Mouse (Mus musculus): ENCODE measurements around the gene Ocm. TPM values are rescaled to one million over a fixed set of nuclear protein-coding genes. Genes with fewer than 3 reads are reported as not detected.

Ocm gene
- not detected in 2 replicates for polyA plus RNA-seq (2015; fragmentation: Nextera tagmentation; extraction: Ambion mirVana)

- Histone ChIP-seq H3K4me1 (replicated peaks) (no peaks in the 10 kb centered on the region), H3K27ac (replicated peaks) (no peak within 1 kb of the TSS), H3K4me2 (no peak within 1 kb of the TSS), H3K9ac (no peak within 1 kb of the TSS), H3K27me3 (no peaks in the 10 kb centered on the region), H3K4me3 (replicated peaks) (no peak within 1 kb of the TSS), H3K9me3 (replicated peaks) (no peaks in the 10 kb centered on the region), H3K36me3 (replicated peaks) (no peaks in the 10 kb centered on the region)
- ATAC-seq (ENCODE audit: insufficient read depth), result no peak
- WGBS (ENCODE audit: insufficient replicate concordance), result 38% methylated on average over 11 of the region's 11 CpGs
These were observed at the start of gene Ocm for GRCm38 (mm10) chr5:144026620-144027263. TSS of gene Ocm (minus strand) at chr5:144026670.

DNA sequence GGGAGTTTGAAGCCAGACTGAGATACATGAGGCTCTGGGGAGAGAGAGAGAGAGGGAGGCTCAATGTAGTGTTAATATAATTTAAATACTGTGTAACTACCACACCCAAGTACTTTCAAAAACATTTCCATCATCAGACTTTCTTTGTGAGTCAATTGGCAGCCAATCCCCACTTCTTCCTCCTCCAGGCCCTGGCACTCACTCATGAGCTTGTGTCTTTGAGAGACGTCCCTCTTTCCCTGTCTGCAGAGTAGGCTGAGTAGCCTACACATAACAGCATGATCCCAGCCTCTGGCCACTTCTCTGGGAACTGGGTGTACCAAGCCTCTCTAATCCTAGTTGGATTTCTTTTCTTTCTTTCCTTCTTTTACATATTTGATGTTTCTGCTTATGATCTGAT, 44.8 kb upstream of the Ocm start:
- Histone ChIP-seq H3K9ac (no peak overlapping the region), H3K36me3 (replicated peaks) (no peaks in the 10 kb centered on the region), H3K27ac (replicated peaks) (no peak overlapping the region), H3K27me3 (no peaks in the 10 kb centered on the region), H3K4me1 (replicated peaks) (no peaks in the 10 kb centered on the region), H3K4me2 (no peak overlapping the region), H3K9me3 (replicated peaks) (no peaks in the 10 kb centered on the region), H3K4me3 (replicated peaks) (no peak overlapping the region)
- no peak for ATAC-seq (ENCODE audit: insufficient read depth)
- 7% methylated on average over 1 of the region's 1 CpGs for WGBS (ENCODE audit: insufficient replicate concordance)

DNA sequence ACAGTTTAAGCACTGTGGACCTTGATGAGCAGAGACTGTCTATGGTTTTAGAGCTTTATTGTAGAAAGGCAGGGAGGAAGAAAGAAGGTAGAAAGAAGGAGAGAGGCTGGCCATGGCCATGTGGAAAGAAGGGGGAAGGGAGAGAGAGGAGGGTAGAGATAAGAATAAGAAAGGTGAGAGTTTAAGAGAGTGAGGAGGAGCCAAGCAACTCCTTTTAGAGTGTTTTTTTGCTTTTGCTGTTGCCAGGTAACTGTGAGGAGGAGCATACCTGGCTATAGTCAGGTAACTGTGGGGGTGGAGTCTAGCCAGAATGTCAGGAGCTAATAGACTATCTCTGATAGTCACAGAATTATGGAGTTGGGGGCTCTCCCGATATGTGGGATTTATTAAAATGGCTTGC, 43.6 kb upstream of the Ocm start:
- no peaks in the 10 kb centered on the region for H3K27me3 ChIP-seq

DNA sequence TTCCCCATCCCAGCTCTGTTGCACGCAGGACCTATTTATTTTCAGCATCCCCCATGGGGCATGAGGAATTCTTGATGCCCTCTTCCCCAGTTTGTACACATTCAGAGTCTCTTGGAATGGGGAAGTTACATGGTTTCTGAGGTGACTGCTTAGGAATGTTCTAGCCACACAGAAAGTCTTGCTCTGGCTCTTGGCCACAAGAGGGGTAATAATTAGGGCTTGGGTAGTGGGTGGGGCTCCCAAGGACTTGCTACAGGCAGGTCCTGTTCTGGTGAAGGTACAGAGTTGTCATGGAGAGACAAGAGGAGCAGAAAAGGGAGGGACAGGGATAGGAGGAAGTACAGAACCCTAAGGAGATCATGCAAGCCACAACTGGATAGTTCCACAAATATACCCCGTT, 39.6 kb upstream of the Ocm start:
- ATAC-seq (ENCODE audit: insufficient read depth), result no peak
- no peaks in the 10 kb centered on the region for H3K27me3 ChIP-seq
- H3K4me2 ChIP-seq, result no peak overlapping the region
- no peak overlapping the region for H3K4me3 ChIP-seq (replicated peaks)
- H3K36me3 ChIP-seq (replicated peaks), result no peaks in the 10 kb centered on the region
- WGBS (ENCODE audit: insufficient replicate concordance), result 56% methylated on average over 2 of the region's 2 CpGs
- H3K9me3 ChIP-seq (replicated peaks), result no peaks in the 10 kb centered on the region
- no peaks in the 10 kb centered on the region for H3K4me1 ChIP-seq (replicated peaks)
- H3K27ac ChIP-seq (replicated peaks), result no peak overlapping the region
- no peak overlapping the region for H3K9ac ChIP-seq

More for the DNA sequence above, 43.6 kb upstream of the Ocm start:
- H3K27ac ChIP-seq (replicated peaks), result no peak overlapping the region
- no peak overlapping the region for H3K4me2 ChIP-seq
- H3K9ac ChIP-seq, result no peak overlapping the region
- no peak for ATAC-seq (ENCODE audit: insufficient read depth)
- no peak overlapping the region for H3K4me3 ChIP-seq (replicated peaks)
- no peaks in the 10 kb centered on the region for H3K36me3 ChIP-seq (replicated peaks)
- WGBS (ENCODE audit: insufficient replicate concordance), result 63% methylated on average over 1 of the region's 1 CpGs
- no peaks in the 10 kb centered on the region for H3K4me1 ChIP-seq (replicated peaks)
- H3K9me3 ChIP-seq (replicated peaks), result no peaks in the 10 kb centered on the region

GRCm38 (mm10) chr5:144064093-144064492, 37.6 kb upstream of the Ocm start:
- Histone ChIP-seq H3K4me2 (no peak overlapping the region), H3K27me3 (no peaks in the 10 kb centered on the region), H3K9ac (no peak overlapping the region), H3K4me1 (replicated peaks) (no peaks in the 10 kb centered on the region), H3K4me3 (replicated peaks) (no peak overlapping the region), H3K36me3 (replicated peaks) (no peaks in the 10 kb centered on the region), H3K27ac (replicated peaks) (no peak overlapping the region), H3K9me3 (replicated peaks) (no peaks in the 10 kb centered on the region)
- 48% methylated on average over 5 of the region's 5 CpGs for WGBS (ENCODE audit: insufficient replicate concordance)
- no peak for ATAC-seq (ENCODE audit: insufficient read depth)

GRCm38 (mm10) chr5:144054340-144054739, 27.9 kb upstream of the Ocm start:
- WGBS (ENCODE audit: insufficient replicate concordance), result 64% methylated on average over 6 of the region's 6 CpGs
- Histone ChIP-seq H3K27me3 (no peaks in the 10 kb centered on the region), H3K36me3 (replicated peaks) (no peaks in the 10 kb centered on the region), H3K4me2 (no peak overlapping the region), H3K4me3 (replicated peaks) (no peak overlapping the region), H3K4me1 (replicated peaks) (no peaks in the 10 kb centered on the region), H3K9ac (no peak overlapping the region), H3K27ac (replicated peaks) (no peak overlapping the region), H3K9me3 (replicated peaks) (no peaks in the 10 kb centered on the region)
- no peak for ATAC-seq (ENCODE audit: insufficient read depth)

DNA sequence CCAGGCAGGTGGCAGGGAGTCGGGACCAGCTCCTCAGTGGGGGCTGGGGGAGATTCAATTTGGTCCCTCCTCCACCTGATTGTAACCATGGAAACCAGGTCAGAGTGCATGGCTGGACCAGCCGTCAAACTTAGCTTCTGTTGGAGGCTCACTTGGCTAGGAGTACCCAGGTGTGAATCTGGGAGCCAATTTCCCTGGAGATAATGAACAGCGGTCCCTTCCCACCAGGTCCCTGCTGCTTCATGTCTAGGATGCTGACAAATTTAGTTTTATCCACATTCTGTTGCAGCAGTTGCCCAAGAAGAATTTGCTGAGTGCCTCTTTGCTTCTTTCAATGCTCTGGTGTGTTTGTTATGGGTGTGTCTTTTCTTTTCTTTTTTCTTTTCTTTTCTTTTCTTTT, 27.0 kb upstream of the Ocm start:
- ATAC-seq (ENCODE audit: insufficient read depth), result no peak
- H3K27me3 ChIP-seq, result no peaks in the 10 kb centered on the region
- 49% methylated on average over 3 of the region's 3 CpGs for WGBS (ENCODE audit: insufficient replicate concordance)
- no peaks in the 10 kb centered on the region for H3K4me1 ChIP-seq (replicated peaks)
- H3K9ac ChIP-seq, result no peak overlapping the region
- H3K9me3 ChIP-seq (replicated peaks), result no peaks in the 10 kb centered on the region
- H3K36me3 ChIP-seq (replicated peaks), result no peaks in the 10 kb centered on the region
- no peak overlapping the region for H3K4me3 ChIP-seq (replicated peaks)
- no peak overlapping the region for H3K4me2 ChIP-seq
- no peak overlapping the region for H3K27ac ChIP-seq (replicated peaks)

GRCm38 (mm10) chr5:144051268-144051667, 24.8 kb upstream of the Ocm start:
- Histone ChIP-seq H3K36me3 (replicated peaks) (no peaks in the 10 kb centered on the region), H3K27ac (replicated peaks) (no peak overlapping the region), H3K9me3 (replicated peaks) (no peaks in the 10 kb centered on the region), H3K9ac (no peak overlapping the region), H3K4me1 (replicated peaks) (no peaks in the 10 kb centered on the region), H3K4me3 (replicated peaks) (no peak overlapping the region), H3K27me3 (0 out of 2 replicates have a peak, but pooled peaks cover 5% of the 10 kb centered on the region), H3K4me2 (no peak overlapping the region)
- no peak for ATAC-seq (ENCODE audit: insufficient read depth)

- 0 out of 2 replicates have a peak, but pooled peaks cover 5% of the 10 kb centered on the region for H3K27me3 ChIP-seq
- no peak overlapping the region for H3K4me3 ChIP-seq (replicated peaks)
- no peak for ATAC-seq (ENCODE audit: insufficient read depth)
- H3K27ac ChIP-seq (replicated peaks), result no peak overlapping the region
- no peaks in the 10 kb centered on the region for H3K4me1 ChIP-seq (replicated peaks)
- no peaks in the 10 kb centered on the region for H3K36me3 ChIP-seq (replicated peaks)
- H3K9ac ChIP-seq, result no peak overlapping the region
- WGBS (ENCODE audit: insufficient replicate concordance), result 52% methylated on average over 3 of the region's 3 CpGs
- no peak overlapping the region for H3K4me2 ChIP-seq
- H3K9me3 ChIP-seq (replicated peaks), result no peaks in the 10 kb centered on the region
These were observed 23.4 kb upstream of the Ocm start for GRCm38 (mm10) chr5:144049881-144050280.

GRCm38 (mm10) chr5:144047324-144047723, 20.9 kb upstream of the Ocm start:
- Histone ChIP-seq H3K27ac (replicated peaks) (no peak overlapping the region), H3K4me1 (replicated peaks) (no peaks in the 10 kb centered on the region), H3K4me3 (replicated peaks) (no peak overlapping the region), H3K27me3 (0 out of 2 replicates have a peak, but pooled peaks cover 5% of the 10 kb centered on the region), H3K9ac (no peak overlapping the region), H3K9me3 (replicated peaks) (no peaks in the 10 kb centered on the region), H3K36me3 (replicated peaks) (no peaks in the 10 kb centered on the region), H3K4me2 (no peak overlapping the region)
- WGBS (ENCODE audit: insufficient replicate concordance), result 60% methylated on average over 13 of the region's 13 CpGs
- ATAC-seq (ENCODE audit: insufficient read depth), result no peak

- 74% methylated on average over 11 of the region's 11 CpGs for WGBS (ENCODE audit: insufficient replicate concordance)
- no peak for ATAC-seq (ENCODE audit: insufficient read depth)
- Histone ChIP-seq H3K27me3 (0 out of 2 replicates have a peak, but pooled peaks cover 5% of the 10 kb centered on the region), H3K4me3 (replicated peaks) (no peak overlapping the region), H3K9me3 (replicated peaks) (no peaks in the 10 kb centered on the region), H3K4me1 (replicated peaks) (peaks cover 6% of the 10 kb centered on the region; the same call in 1 of the 2 replicates), H3K27ac (replicated peaks) (no peak overlapping the region), H3K4me2 (no peak overlapping the region), H3K9ac (no peak overlapping the region), H3K36me3 (replicated peaks) (no peaks in the 10 kb centered on the region)
These were observed 16.7 kb upstream of the Ocm start for GRCm38 (mm10) chr5:144043166-144043565.
